Mouse (Mus musculus) forebrain, embryonic 15.5 days (tissue): ENCODE results near the gene Krit1. TPM values are rescaled to one million over a fixed set of nuclear protein-coding genes. Genes with fewer than 3 reads are reported as not detected.
"Not testable (repeated sequence)": the region's sequence is repeated elsewhere in the genome, so short reads cannot be mapped to it uniquely, and the experiment has no call there.

ENCODE experiments used
- ATAC-seq: fragments of 200-750 bp; cut with Nextera tagmentation; replicated peaks from 2 replicates; pipeline ENCODE4 v1.8.0; 2017; ENCODE audit warnings: mild to moderate bottlenecking, moderate TSS enrichment, moderate library complexity
- H3K27ac ChIP-seq: fragments of 300-500 bp; sonication (generic); replicated peaks from 2 replicates; pipeline ENCODE4 v1.5.1; 2015; ENCODE audit warnings: mild to moderate bottlenecking, inconsistent platforms
- H3K27me3 ChIP-seq: fragments of 300-500 bp; sonication (generic); 2 replicates; pipeline ENCODE4 v1.6.1; 2015; ENCODE audit warnings: inconsistent platforms
- H3K36me3 ChIP-seq: fragments of 300-500 bp; sonication (generic); 2 replicates; pipeline ENCODE4 v1.6.1; 2015; ENCODE audit warnings: mild to moderate bottlenecking, inconsistent platforms
- H3K4me1 ChIP-seq: fragments of 300-500 bp; sonication (generic); 2 replicates; pipeline ENCODE4 v1.6.1; 2015; ENCODE audit warnings: inconsistent platforms
- H3K4me2 ChIP-seq: fragments of 300-500 bp; sonication (generic); replicated peaks from 2 replicates; pipeline ENCODE4 v1.6.1; 2015; ENCODE audit warnings: mild to moderate bottlenecking, inconsistent platforms
- H3K4me3 ChIP-seq: fragments of 300-500 bp; sonication (generic); 2 replicates; pipeline ENCODE4 v1.5.1; 2015; ENCODE audit warnings: mild to moderate bottlenecking, inconsistent platforms
- H3K9ac ChIP-seq: fragments of 300-500 bp; sonication (generic); replicated peaks from 2 replicates; pipeline ENCODE4 v1.6.1; 2015; ENCODE audit warnings: mild to moderate bottlenecking, inconsistent platforms
- H3K9me3 ChIP-seq: fragments of 300-500 bp; sonication (generic); 2 replicates; pipeline ENCODE4 v1.6.1; 2016; ENCODE audit warnings: inconsistent platforms
- WGBS: fragments of 180-500 bp; shearing (Covaris S2); methylation state at CpG from one replicate; pipeline ENCODE4 v1.1.7; 2015; ENCODE audit warnings: mixed read lengths; 5-methylcytosine and 5-hydroxymethylcytosine counted together
- polyA plus RNA-seq: library from polyadenylated mRNA; unstranded; fragments of >200 nt; fragmentation: Nextera tagmentation; extraction: Ambion mirVana; gene quantifications from 2 replicates; pipeline ENCODE4 v1.2.1, GENCODE M21; 2015

Gene Krit1
- polyA plus RNA-seq = 68.9 and 70.3 TPM in 2 replicates

DNA sequence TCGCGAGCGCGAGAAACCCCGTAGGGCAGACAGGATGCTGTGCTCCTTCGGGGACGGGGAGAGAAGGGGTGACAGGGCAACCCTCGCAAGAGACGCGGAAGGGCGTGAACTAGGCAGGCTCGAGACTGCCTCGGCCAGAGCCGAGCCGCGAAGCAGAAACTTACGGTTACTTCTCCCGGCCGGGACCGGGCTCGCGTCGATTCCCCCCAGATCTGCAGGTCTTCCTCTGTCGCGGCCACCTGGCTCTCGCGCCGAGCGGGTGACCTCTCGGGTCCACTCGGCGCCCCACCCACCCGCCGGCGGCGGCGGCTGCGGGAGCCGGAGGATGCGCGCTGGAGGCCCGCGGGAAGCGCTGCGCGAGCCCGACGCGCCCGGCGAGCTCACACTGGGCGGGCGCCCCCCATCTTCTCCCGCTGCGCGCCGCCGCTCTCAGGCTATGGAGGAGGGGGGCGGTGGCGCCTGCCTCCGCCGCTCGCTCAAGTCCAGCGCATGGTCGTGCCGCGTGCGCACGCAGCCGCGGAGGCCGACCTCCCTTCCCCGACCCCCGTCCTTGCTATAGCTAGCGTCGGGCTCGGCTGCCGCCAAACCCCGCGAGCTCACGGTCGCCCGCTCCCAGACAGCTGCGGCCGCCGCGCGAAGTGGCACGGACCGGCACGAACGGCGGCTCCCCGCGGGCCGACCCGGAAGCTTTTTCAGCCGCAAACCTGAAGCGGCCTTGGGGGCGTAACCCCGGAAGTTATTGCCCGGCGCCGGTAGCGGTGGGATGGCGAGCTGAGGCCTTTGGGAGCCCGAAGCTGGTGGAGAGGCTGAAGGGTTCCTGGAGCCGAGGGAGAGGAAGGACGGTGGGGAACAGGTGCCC, at the start of gene Krit1, which contains the start of gene Ankib1:
Gene Krit1 (plus strand): TSS at position 752 of the 859 bp plus-strand sequence.
Gene Ankib1 (minus strand): TSS at position 493 of the 859 bp plus-strand sequence.
- Histone ChIP-seq H3K9me3 (no peaks in the 10 kb centered on the region), H3K4me1 (peaks cover 37% of the 10 kb centered on the region), H3K9ac (peak within 1 kb of the TSS; percentile 88), H3K27me3 (no peaks in the 10 kb centered on the region), H3K27ac (peak within 1 kb of the TSS; percentile 93), H3K36me3 (no peaks in the 10 kb centered on the region), H3K4me2 (peak within 1 kb of the TSS; percentile 89), H3K4me3 (peak within 1 kb of the TSS; percentile 93)
- peak; percentile 97 for ATAC-seq
- WGBS = under 1% methylated on average over 100 of the region's 109 CpGs

GRCm38 (mm10) chr5:3771512-3771911, 31.5 kb upstream of the Krit1 start:
- H3K4me3 ChIP-seq = no peak overlapping the region
- peak; percentile 55; the same call in 1 of the 2 replicates for ATAC-seq
- H3K36me3 ChIP-seq = no peaks in the 10 kb centered on the region
- H3K27ac ChIP-seq = peak overlapping the region; percentile 5
- no peaks in the 10 kb centered on the region for H3K9me3 ChIP-seq
- no peak overlapping the region for H3K4me2 ChIP-seq
- WGBS = 15% methylated on average over 3 of the region's 3 CpGs
- H3K9ac ChIP-seq = no peak overlapping the region
- H3K4me1 ChIP-seq = peaks cover 9% of the 10 kb centered on the region
- H3K27me3 ChIP-seq = no peaks in the 10 kb centered on the region

GRCm38 (mm10) chr5:3772017-3772416, 31.0 kb upstream of the Krit1 start:
- H3K4me3 ChIP-seq = no peak overlapping the region
- H3K9me3 ChIP-seq = no peaks in the 10 kb centered on the region
- ATAC-seq = no peak; the same call in 1 of the 2 replicates
- no peaks in the 10 kb centered on the region for H3K27me3 ChIP-seq
- 41% methylated on average over 3 of the region's 3 CpGs for WGBS
- no peaks in the 10 kb centered on the region for H3K36me3 ChIP-seq
- H3K4me2 ChIP-seq = no peak overlapping the region
- peaks cover 9% of the 10 kb centered on the region for H3K4me1 ChIP-seq
- H3K27ac ChIP-seq = peak overlapping the region; percentile 5; the same call in 1 of the 2 replicates
- H3K9ac ChIP-seq = no peak overlapping the region

DNA sequence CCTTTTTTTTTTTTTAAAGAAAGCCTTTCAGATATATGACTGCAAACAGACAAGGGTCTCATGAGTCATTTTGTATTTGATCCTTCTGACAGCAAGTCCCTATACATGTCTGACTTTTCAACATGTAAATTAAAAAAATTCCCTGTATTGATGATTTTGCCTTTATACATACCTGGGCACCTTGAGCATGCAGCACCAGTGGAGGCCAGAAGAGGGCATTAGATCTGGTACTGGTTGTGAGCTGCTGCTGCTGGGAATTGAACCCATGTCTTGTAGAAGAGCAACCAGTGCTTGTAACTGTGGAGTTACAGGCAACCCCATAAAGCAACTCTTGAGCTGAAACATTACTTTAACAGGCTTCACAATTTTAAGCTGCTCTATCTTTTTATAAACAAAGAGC, 20.3 kb upstream of the Krit1 start:
- H3K27ac ChIP-seq = no peak overlapping the region
- no peaks in the 10 kb centered on the region for H3K27me3 ChIP-seq
- H3K36me3 ChIP-seq = no peaks in the 10 kb centered on the region
- no peaks in the 10 kb centered on the region for H3K9me3 ChIP-seq
- H3K4me3 ChIP-seq = no peak overlapping the region
- no peak for ATAC-seq
- H3K4me1 ChIP-seq = peaks cover 13% of the 10 kb centered on the region
- H3K9ac ChIP-seq = no peak overlapping the region
- no peak overlapping the region for H3K4me2 ChIP-seq

GRCm38 (mm10) chr5:3783947-3784681, 18.9 kb upstream of the Krit1 start:
- no peaks in the 10 kb centered on the region for H3K9me3 ChIP-seq
- no peaks in the 10 kb centered on the region for H3K27me3 ChIP-seq
- 68% methylated on average over 2 of the region's 2 CpGs for WGBS
- H3K4me3 ChIP-seq = no peak overlapping the region
- no peak overlapping the region for H3K27ac ChIP-seq
- ATAC-seq = no peak
- no peaks in the 10 kb centered on the region for H3K36me3 ChIP-seq
- H3K9ac ChIP-seq = no peak overlapping the region
- H3K4me1 ChIP-seq = peaks cover 13% of the 10 kb centered on the region
- no peak overlapping the region for H3K4me2 ChIP-seq

DNA sequence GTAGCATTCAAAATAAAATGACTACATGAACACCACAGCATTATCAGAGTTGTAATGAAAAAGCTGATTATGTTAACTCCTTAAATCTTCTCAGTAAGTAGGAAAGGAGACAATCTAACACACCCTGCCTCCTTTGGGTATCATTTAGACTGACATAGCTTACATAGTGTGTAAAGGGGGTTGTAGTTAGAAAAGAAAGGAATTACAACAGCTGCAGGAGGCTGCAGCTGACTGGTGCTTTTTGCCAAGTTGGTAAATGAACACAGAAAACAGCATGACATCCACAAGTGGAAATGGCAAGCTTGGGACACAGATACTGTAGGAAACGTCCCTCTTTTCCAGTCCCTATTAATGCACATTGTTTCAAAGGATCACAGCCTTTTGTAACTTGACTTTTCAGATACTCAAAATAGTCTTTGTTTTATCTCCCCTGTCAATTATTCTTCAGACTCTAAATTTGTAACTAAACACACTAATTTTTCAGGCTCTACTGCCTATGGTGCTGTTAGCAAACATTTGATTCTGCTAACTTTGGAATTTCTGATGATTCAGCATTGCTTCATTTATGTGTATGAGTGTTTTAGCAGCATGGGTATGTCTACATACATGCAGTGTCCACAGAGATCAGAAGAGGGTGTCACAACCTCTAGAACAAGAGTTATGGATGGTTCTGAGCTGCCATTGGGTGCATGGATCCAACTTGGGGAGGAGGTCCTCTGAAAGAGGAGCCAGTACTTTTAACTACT, 18.1 kb upstream of the Krit1 start:
- Histone ChIP-seq H3K9ac (no peak overlapping the region), H3K36me3 (no peaks in the 10 kb centered on the region), H3K9me3 (no peaks in the 10 kb centered on the region), H3K4me3 (no peak overlapping the region), H3K27me3 (no peaks in the 10 kb centered on the region), H3K27ac (no peak overlapping the region), H3K4me2 (no peak overlapping the region), H3K4me1 (peaks cover 13% of the 10 kb centered on the region)
- 21% methylated on average over 1 of the region's 1 CpGs for WGBS
- ATAC-seq = no peak

- Histone ChIP-seq H3K9ac (no peak overlapping the region), H3K27ac (no peak overlapping the region), H3K27me3 (no peaks in the 10 kb centered on the region), H3K4me1 (peaks cover 13% of the 10 kb centered on the region), H3K9me3 (no peaks in the 10 kb centered on the region), H3K36me3 (no peaks in the 10 kb centered on the region), H3K4me2 (no peak overlapping the region), H3K4me3 (no peak overlapping the region)
- 79% methylated on average over 4 of the region's 4 CpGs for WGBS
- no peak for ATAC-seq
Observed at GRCm38 (mm10) chr5:3787548-3787947, 15.4 kb upstream of the Krit1 start.

DNA sequence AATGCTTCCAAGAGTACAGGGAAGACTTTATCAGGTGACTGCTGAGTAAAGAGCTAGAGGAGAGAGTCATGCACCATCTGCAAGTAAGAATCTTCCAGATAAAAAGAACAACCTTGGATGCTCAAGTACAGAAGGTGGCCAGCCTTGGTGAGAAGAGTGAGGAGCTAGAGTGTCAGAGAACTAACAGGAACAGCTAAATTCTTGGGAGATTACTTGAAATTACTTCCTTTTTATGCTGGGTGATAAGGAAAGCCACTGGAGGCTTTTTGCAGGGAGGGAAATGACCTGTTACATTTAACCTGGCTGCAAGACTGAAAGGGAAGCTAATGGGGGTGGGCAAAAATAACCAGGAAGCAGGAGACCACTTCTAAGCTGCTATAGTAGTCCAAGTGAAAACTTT, 11.9 kb upstream of the Krit1 start:
- H3K36me3 ChIP-seq = 0 out of 2 replicates have a peak, but pooled peaks cover 4% of the 10 kb centered on the region
- no peak overlapping the region for H3K4me3 ChIP-seq
- H3K27ac ChIP-seq = no peak overlapping the region
- no peak overlapping the region for H3K9ac ChIP-seq
- no peak for ATAC-seq
- H3K4me2 ChIP-seq = no peak overlapping the region
- no peaks in the 10 kb centered on the region for H3K9me3 ChIP-seq
- H3K27me3 ChIP-seq = no peaks in the 10 kb centered on the region
- no peaks in the 10 kb centered on the region for H3K4me1 ChIP-seq

GRCm38 (mm10) chr5:3797101-3797500, 5.9 kb upstream of the Krit1 start:
- H3K4me1 ChIP-seq = peaks cover 22% of the 10 kb centered on the region
- WGBS = 100% methylated on average over 2 of the region's 2 CpGs
- H3K27me3 ChIP-seq, H3K36me3 ChIP-seq, H3K4me2 ChIP-seq, H3K4me3 ChIP-seq, H3K9ac ChIP-seq, ATAC-seq, H3K27ac ChIP-seq, H3K9me3 ChIP-seq: not testable (repeated sequence)

GRCm38 (mm10) chr5:3798656-3799055, 4.3 kb upstream of the Krit1 start:
- H3K27ac ChIP-seq, H3K4me3 ChIP-seq, H3K9ac ChIP-seq, H3K4me2 ChIP-seq, H3K36me3 ChIP-seq, H3K27me3 ChIP-seq, ATAC-seq, H3K9me3 ChIP-seq: not testable (repeated sequence)
- peaks cover 24% of the 10 kb centered on the region for H3K4me1 ChIP-seq

- no peak overlapping the region for H3K9ac ChIP-seq
- WGBS = 78% methylated on average over 1 of the region's 1 CpGs
- H3K36me3 ChIP-seq = no peaks in the 10 kb centered on the region
- H3K27ac ChIP-seq = no peak overlapping the region
- H3K4me2 ChIP-seq = no peak overlapping the region
- H3K4me3 ChIP-seq = no peak overlapping the region
- no peaks in the 10 kb centered on the region for H3K9me3 ChIP-seq
- peaks cover 32% of the 10 kb centered on the region for H3K4me1 ChIP-seq
- ATAC-seq = no peak
- H3K27me3 ChIP-seq = no peaks in the 10 kb centered on the region
Observed at GRCm38 (mm10) chr5:3800041-3800440, 2.9 kb upstream of the Krit1 start.

- 80% methylated on average over 4 of the region's 4 CpGs for WGBS
- no peak overlapping the region for H3K4me3 ChIP-seq
- no peaks in the 10 kb centered on the region for H3K9me3 ChIP-seq
- peak overlapping the region; percentile 27; the same call in 1 of the 2 replicates for H3K4me2 ChIP-seq
- no peak overlapping the region for H3K9ac ChIP-seq
- H3K27ac ChIP-seq = no peak overlapping the region
- peaks cover 37% of the 10 kb centered on the region for H3K4me1 ChIP-seq
- no peaks in the 10 kb centered on the region for H3K36me3 ChIP-seq
- no peaks in the 10 kb centered on the region for H3K27me3 ChIP-seq
- ATAC-seq = no peak
Observed at GRCm38 (mm10) chr5:3800881-3801280, 2.1 kb upstream of the Krit1 start.
